8 mouse cellular contexts compared by ENCODE assay signal in genomic region chr6:88518404-88519263, GRCm38 (mm10). TPM values are rescaled to one million over a fixed set of nuclear protein-coding genes. Genes with fewer than 3 reads are reported as not detected.
A peak's percentile ranks its signal among the peaks of the same experiment; 100 is the strongest.
DNase-seq lines count a peak whose midpoint lies in the region; ATAC-seq and TF ChIP-seq lines count a peak whose summit lies in the region.

TSS of gene Sec61a1 (minus strand) at chr6:88518905.

- peak within 1 kb of the TSS; percentile 93 for H3K9ac ChIP-seq in ES-E14 (ENCODE audit: insufficient read depth, low read depth, low read length, poor library complexity, severe bottlenecking)
- peak within 1 kb of the TSS; percentile 88 for H3K9ac ChIP-seq in forebrain, embryonic 15.5 days (replicated peaks)

- no peaks in the 10 kb centered on the region for H3K27me3 ChIP-seq in forebrain, embryonic 15.5 days

- peaks cover 2 to 3% of the 10 kb centered on the region in 2 experiments; a peak in 1 of 4 replicates for H3K4me1 ChIP-seq in ES-E14 (ENCODE audit: control insufficient read depth in 2 of 2, insufficient read depth in 2 of 2, low read length in 2 of 2, poor library complexity in 1 of 2)
- peaks cover 26% of the 10 kb centered on the region for H3K4me1 ChIP-seq in forebrain, embryonic 15.5 days
- H3K4me1 ChIP-seq in lung, adult 2 months (ENCODE audit: control insufficient read depth, insufficient read depth, low read length) = peaks cover 16% of the 10 kb centered on the region

- no peaks in the 10 kb centered on the region for H3K9me3 ChIP-seq in ES-E14 (ENCODE audit: control insufficient read depth, insufficient read depth, low read depth, low read length)
- no peaks in the 10 kb centered on the region for H3K9me3 ChIP-seq in forebrain, embryonic 15.5 days

- under 1% methylated on average over 80 of the region's 80 CpGs for WGBS in forebrain, embryonic 15.5 days
- under 1% methylated on average over 80 of the region's 80 CpGs for WGBS in lung, adult 2 months

- peak; percentile 99 for TF ChIP-seq POLR2A in lung, adult 2 months (IDR thresholded peaks at IDR 0.05; ENCODE audit: borderline replicate concordance, extremely low read depth, low read depth, low read length)

- peaks cover 28% of the 10 kb centered on the region for H3K36me3 ChIP-seq in ES-E14 (ENCODE audit: control insufficient read depth, insufficient read depth, low read length, poor library complexity, severe bottlenecking)
- H3K36me3 ChIP-seq in forebrain, embryonic 15.5 days = peaks cover 26% of the 10 kb centered on the region

- intact Hi-C loops in heart, postnatal 25 days (cut with DNase I) = loop anchor here (5.0 to 10.0 kb wide), 2 partner anchors 51 to 604 kb away; partner anchors contain the start of genes Hmces and Ruvbl1

- in situ Hi-C loops in ES-E14 (cut with MboI; ENCODE audit: low sequenced_read_pairs in 2 of 2, unreplicated experiment in 2 of 2) = no loop called here

- no peak for TF ChIP-seq CTCF in lung, adult 2 months (IDR thresholded peaks at IDR 0.05; ENCODE audit: insufficient read depth, low read length)

- H3K27ac ChIP-seq in ES-E14 (ENCODE audit: insufficient read depth, low read depth, low read length, poor library complexity, severe bottlenecking) = peak within 1 kb of the TSS; percentile 51
- H3K27ac ChIP-seq in forebrain, embryonic 15.5 days (replicated peaks) = peak within 1 kb of the TSS; percentile 86

- peak; percentile 82 for DNase-seq in ES-E14 (ENCODE audit: low read depth, low spot score)
- peak; percentile 96 for DNase-seq in cerebellum, adult 11-12 months
- DNase-seq in heart, postnatal 25 days (ENCODE audit: low spot score) = peak; percentile 93
- DNase-seq in layer of hippocampus, adult 18-20 months (ENCODE audit: low spot score in 2 of 2) = peak; percentile 95 to 96
- peak; percentile 92 for DNase-seq in lung, adult 2 months
- peak; percentile 93 to 94 for DNase-seq in thymus, adult 18-20 months

- H3K4me2 ChIP-seq in forebrain, embryonic 15.5 days (replicated peaks) = peak within 1 kb of the TSS; percentile 81

- peak; percentile 98 for ATAC-seq in forebrain, embryonic 15.5 days (replicated peaks)
- ATAC-seq in neutrophil, adult 5-6 weeks (ENCODE audit: extremely low read depth, insufficient number of reproducible peaks, low FRiP score, poor library complexity, severe bottlenecking) = peak; percentile 95

- H3K4me3 ChIP-seq in ES-E14 (ENCODE audit: insufficient read depth in 1 of 2, low read depth in 1 of 2, low read length in 2 of 2, poor library complexity in 1 of 2, severe bottlenecking in 1 of 2) = peak within 1 kb of the TSS; percentile 86 to 93
- H3K4me3 ChIP-seq in forebrain, embryonic 15.5 days = peak within 1 kb of the TSS; percentile 81
- H3K4me3 ChIP-seq in lung, adult 2 months (replicated peaks; ENCODE audit: extremely low read depth, low read depth, low read length) = peak within 1 kb of the TSS; percentile 83

TF ChIP-seq in ES-E14, 5 proteins besides CTCF, POLR2A, EP300 and RAD21:
- TF ChIP-seq HCFC1 (IDR thresholded peaks at IDR 0.05; ENCODE audit: borderline replicate concordance, insufficient read depth, low read length) = peak; percentile 95
- TF ChIP-seq ZC3H11A (IDR thresholded peaks at IDR 0.05; ENCODE audit: borderline replicate concordance, low read depth, low read length) = no peak
TF ChIP-seq in ES-E14: peak in this region for 1.

RNA-seq across cellular contexts. Expression of gene Sec61a1, which starts in this region (rescaled TPM):
- total RNA-seq in ES-E14 (2012; rRNA removed) = 414 and 461 TPM in 2 replicates
- polyA plus RNA-seq in forebrain, embryonic 15.5 days (2015; fragmentation: Nextera tagmentation; extraction: Ambion mirVana) = 157 and 158 TPM in 2 replicates
- 10 to 100 TPM; 49.4 to 53.6 TPM for total RNA-seq in heart, postnatal 25 days (2021)
- total RNA-seq in layer of hippocampus, adult 18-20 months (2021) = 10 to 100 TPM; 79.5 to 80.1 TPM
- 188 and 195 TPM in 2 replicates for polyA plus RNA-seq in lung, adult 2 months (2012; rRNA removed)
- 94.5 and 102 TPM in 2 replicates for total RNA-seq in neutrophil, adult 5-6 weeks (2017)

Comparison
In these comparisons a context has a peak if more than half of its experiments do, and no peak if none do; other contexts are left out.
1. Peak in every context shown above with its lines: DNase-seq, ATAC-seq, H3K4me3 ChIP-seq and H3K27ac ChIP-seq.